Mouse (Mus musculus) c-Kit-positive CD71-positive TER-119-negative erythroid progenitor cells, embryonic 14.5 days (primary cell): ENCODE data around the gene Dnah1.

ENCODE experiments used
- DNase-seq: peaks from one replicate; pipeline ENCODE4 v3.0.0-alpha.2; 2013; ENCODE audit warnings: low read depth

Gene Dnah1

DNA sequence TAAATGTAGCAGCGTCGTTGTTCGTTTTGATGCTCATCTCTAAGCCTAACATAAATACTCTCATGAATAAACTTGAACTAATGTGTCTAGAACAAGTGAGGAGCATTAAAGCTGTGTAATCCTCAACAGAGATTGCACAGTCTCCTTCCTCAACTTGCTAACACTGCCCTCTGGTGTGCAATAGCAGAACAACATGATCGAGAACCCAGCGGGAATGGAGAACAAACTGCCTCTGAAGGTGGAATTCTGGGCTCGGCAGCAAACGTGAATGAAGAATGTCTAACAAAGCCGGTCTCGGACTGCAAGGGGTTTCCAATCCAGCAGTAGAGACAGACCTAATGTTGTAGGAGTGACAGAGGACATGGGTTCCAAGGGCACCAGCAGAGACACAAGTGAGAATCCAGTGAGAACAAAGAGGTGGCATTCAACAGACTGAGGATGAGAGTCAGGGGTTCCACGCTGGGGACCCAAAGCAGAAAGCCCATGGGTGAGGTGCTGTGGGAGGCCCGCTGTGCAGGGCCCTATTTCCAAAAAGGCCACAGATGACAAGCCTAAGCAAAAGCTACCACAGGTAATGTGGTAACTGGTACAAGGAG is 89.6 kb downstream of the Dnah1 start:
- peak; percentile 71 for DNase-seq

GRCm38 (mm10) chr14:31233070-31233995 is 90.4 kb downstream of the Dnah1 start:
- DNase-seq, result no peak

- no peak for DNase-seq
Observed at GRCm38 (mm10) chr14:31232404-31233069, 91.2 kb downstream of the Dnah1 start.

GRCm38 (mm10) chr14:31230442-31230841 is 93.3 kb downstream of the Dnah1 start:
- no peak for DNase-seq

DNA sequence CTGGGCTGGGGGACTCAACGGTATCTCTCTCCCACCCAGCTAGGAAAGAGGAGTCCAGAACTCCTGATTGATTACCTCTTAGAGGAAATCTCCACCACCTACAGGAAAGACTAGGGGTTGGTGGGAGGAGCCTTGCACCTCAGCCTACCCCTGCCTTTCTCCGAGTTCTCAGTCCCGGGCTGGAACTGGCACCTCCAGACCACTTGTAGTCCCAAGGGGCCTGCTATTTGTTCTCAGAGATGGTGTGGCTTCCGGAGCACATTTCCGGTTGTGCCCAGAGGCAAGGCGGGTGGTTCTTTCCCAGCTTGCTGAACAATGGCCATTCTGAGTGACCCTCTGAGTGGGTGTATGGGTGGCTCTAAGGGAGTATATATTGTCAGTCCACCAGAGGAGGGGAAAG is 95.5 kb downstream of the Dnah1 start:
- no peak for DNase-seq

- no peak for DNase-seq
Observed at GRCm38 (mm10) chr14:31226978-31227377, 96.7 kb downstream of the Dnah1 start.

- DNase-seq, result peak; percentile 34
Observed at GRCm38 (mm10) chr14:31217666-31218065, 106.0 kb downstream of the Dnah1 start, which contains the start of gene Sema3g. Gene Sema3g, plus strand, starts transcription at chr14:31217860.

DNA sequence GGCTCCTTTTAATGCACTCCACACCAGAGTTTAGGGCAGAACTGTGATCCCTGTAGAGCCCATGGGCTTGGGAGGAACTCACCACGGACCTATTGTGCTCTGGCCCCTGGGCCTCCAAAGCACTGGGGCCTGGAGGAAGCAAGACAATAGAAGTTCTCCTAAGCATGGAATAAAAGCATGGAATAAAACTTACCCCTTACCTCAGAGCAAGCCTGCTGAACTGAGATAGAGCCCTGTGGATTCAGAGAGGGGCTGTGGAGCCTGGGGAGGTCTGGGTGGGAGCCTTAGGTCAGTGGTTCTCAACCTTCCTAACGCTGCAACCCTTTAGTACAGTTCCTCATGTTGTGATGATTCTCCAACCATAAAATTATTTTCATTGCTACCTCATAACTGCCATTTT is 106.8 kb downstream of the Dnah1 start, which contains the start of gene Nisch:
Gene Nisch (minus strand): TSS at position 101 of the 400 bp plus-strand sequence.
- no peak for DNase-seq

- DNase-seq, result peak; percentile 67
Observed at GRCm38 (mm10) chr14:31215157-31216002, 108.3 kb downstream of the Dnah1 start.

GRCm38 (mm10) chr14:31214684-31215083 is 109.0 kb downstream of the Dnah1 start:
- DNase-seq, result no peak

- no peak for DNase-seq
Observed at GRCm38 (mm10) chr14:31213868-31214267, 109.8 kb downstream of the Dnah1 start.

DNA sequence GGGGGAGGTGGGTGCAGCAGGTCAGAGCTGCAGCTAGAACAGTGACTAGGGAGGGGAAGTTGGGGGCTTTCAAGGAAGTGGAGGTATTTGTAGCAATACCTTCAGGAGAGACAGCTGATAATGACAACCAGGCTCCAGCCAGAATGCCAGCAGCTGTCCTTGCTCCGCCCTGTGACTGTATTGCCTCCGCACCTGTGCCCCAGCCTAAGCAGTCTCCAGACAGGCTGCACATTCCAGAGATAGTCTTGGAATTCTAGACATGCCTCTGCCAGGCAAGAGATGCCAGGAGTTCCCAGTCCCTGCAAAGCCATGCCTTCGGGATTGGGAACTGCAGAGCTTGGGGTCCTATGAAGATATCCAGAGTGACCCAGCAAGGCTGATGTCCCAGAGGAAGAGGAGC is 111.2 kb downstream of the Dnah1 start:
- no peak for DNase-seq

DNA sequence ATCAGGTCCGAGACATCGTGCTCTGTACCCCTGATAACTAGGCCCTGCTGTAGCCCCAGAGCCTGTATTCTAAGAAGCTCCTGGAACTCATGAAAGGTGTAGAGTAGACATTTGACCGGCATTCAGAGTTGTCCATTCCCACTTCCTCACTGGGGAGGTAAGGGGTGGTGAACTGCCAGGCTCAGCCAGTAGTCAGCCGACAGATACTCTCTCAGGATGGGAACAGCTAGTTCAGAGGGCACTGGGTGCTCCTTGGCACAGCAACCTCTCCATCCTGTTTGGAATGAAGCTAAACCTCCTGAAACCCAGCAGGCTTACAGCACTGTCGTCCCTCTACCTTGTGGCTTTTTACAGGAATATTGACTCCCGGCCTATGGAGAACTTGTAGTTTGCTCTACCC is 111.8 kb downstream of the Dnah1 start:
- DNase-seq, result no peak
